Mouse (Mus musculus) thymus, postnatal 4 days (tissue): ENCODE results near the gene Lrrc39.

Experiments
- DNase-seq: peaks from one replicate; pipeline ENCODE4 v3.0.0; 2021

Lrrc39 gene

DNA sequence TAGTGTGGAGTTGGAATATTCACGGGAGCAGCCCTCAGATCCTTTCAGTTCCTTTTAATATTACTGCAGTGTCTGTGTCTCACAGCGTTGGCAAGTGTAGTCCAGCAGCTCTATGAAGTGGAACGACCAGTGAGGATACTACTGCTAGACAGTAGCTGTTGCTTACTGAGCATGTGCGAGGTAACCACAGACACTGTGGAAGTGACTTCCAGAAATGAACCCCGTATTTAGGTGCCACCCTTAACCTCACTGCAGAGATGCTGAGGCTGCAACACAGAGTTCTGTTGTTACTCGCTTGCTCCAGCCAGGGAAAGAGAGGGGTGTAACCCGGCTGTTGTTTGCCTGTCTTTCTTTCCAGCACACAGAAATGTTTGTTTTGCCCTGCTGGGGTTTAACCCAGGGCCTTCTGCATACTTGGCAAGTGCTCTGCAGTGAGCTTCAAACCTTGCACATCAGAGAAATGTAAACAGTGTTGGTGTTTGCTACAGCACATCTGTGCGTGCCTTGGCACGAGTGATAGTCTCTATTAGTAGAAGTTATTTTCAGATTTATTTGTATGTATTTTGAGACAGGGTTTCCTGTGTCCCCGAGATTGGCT is 51.6 kb downstream of the Lrrc39 start, which contains the start of gene Trmt13:
Gene Trmt13, minus strand, starts transcription at position 293 of the 598 bp plus-strand sequence.
- no peak for DNase-seq

GRCm38 (mm10) chr3:116615318-116616068 is 52.7 kb downstream of the Lrrc39 start:
- DNase-seq = no peak

DNA sequence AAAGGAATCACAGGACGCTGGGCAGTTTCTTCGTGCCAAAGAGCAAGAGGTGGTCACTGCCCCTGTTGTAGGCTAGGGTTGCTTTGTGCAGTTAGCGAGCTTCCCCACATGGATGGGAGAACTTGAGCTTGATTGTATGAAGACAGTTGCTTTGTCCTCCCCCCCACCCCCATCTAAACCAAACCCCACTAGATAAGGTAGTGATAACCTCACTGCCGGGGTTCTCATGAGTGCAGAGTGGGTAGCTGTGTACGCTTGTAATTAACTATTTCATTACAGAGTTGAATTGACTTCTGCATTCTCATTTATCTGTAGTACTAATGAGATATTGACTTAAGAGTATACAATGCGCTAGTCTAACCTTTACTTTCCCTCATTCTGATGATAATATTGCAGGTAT is 56.1 kb downstream of the Lrrc39 start:
- no peak for DNase-seq

DNA sequence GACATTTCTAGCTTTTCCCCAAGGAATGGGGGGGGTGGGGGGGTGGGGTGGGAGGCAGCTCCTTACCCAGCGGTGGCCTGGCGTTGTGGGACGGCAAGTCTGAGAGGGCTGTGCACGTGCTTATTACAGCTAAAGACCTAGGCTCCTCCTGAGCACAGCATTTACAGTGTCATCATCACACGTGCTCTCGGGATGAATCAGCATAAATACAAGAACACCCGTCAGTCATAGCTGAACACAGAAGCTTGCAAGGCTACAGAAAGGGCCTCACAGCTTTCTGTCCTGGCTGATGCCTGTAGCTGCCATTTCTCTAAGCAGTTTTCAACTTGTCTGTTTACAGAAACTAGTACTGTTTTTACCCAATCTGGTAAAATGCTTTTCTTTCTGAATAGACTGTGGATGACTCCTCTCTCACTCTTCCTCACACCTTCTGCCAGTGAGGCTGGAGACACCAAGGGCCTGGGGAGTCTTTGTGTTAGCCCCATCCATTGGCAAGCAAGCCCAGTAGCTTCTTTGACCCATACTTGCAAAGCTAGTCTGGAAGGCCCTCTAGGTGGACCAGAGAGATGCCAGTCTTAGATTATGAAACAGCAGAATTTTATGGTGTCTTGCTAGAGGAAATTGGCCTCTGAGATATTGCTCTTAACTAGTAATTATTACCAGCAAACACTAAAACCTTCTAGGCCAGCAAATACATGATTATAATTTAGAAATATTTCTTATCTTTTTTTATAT is 58.0 kb downstream of the Lrrc39 start:
- DNase-seq = no peak

GRCm38 (mm10) chr3:116622641-116623040 is 59.9 kb downstream of the Lrrc39 start:
- no peak for DNase-seq

DNA sequence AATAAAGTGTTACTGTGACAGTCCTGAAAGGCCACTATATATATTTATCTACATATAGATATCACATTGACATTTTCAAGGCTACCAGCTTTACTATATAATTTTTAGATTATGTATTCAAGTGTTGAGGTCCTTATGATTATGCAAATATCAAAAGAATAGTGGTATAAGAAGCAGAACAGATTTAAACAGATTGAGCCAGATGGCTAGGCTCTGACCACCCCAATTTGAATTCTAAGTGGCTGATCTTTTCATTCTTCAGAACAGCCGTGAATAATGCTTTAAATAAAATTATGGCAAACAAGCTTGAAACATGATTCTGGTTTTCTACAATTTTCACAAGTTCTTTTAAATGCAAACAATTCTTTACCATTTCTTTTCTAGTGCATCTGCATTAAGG is 68.7 kb downstream of the Lrrc39 start:
- no peak for DNase-seq
